Mouse (Mus musculus) heart, adult 2 months (tissue): ENCODE measurements at regions not wholly inside any gene's neighbourhood (a gene's known extent, or its start where the extent isn't known, plus 50 kb on each side); places are given as distances from the start of the nearest gene placed in this dataset.

Experiments used
- CTCF ChIP-seq: fragments of 200-600 bp; IDR thresholded peaks from 2 replicates; pipeline ENCODE4 v1.8.1; 2022; ENCODE audit warnings: antibody characterized with exemption, mild to moderate bottlenecking, moderate library complexity
- EP300 ChIP-seq: fragments of 200-500 bp; IDR thresholded peaks from 2 replicates; pipeline ENCODE4 v1.6.1; 2011; ENCODE audit warnings: low read depth, low read length, control low read depth; ENCODE audit not compliant: insufficient read depth
- POLR2A ChIP-seq: fragments of 200-500 bp; IDR thresholded peaks from 2 replicates; pipeline ENCODE4 v1.6.1; 2011; ENCODE audit warnings: mild to moderate bottlenecking, low read depth, low read length, control low read depth; ENCODE audit not compliant: insufficient read depth

DNA sequence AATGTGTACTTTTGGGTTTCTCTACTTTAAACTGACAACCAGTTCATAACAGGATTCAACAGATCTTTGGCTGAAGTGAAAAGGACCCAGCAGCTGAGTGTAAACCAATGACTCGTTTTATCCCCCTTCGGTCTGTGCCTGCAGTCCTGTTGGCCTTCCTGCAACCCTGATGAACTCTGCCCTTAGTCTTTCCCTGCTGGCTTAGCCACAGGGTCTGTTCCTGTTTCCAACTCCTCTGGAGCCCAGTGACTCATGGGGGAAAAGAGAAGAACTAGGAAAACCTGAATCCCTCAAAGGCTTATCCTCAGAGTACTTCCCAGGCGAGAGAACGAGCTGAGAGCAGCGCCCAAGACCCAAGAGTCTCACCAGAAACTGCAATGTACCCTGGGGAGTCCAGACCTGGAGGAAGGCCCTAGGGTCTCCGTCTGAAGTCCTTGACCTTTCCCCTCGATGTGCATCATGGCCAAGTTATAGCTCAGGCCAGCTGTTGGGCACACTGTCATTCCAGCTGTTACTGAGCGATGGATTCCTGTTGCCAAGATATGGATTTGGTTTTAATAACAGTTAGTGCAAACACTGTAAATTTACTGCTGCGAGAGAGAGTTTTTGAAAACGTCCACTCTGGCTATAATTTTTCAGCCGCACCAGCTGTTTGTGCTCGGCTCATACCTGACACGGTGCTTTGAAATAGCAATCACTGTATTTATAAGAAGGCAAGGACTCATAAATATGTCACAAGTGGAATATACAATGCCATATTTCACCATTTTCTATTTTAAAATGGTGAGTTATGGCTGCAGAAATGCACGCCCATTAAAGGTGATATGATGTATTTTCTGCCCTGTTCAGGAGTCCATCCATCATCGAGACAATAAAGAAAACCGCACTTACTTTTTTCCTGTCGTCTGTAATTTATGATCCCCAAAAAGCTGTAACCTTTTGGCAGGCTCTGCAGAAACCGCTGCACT, 63.3 kb upstream of the Zfp703 start:
- TF ChIP-seq CTCF (no peak), POLR2A (no peak), EP300 (no peak)
